Mouse (Mus musculus) CH12.LX (cell line): ENCODE data around the gene Rtn2. TPM values are rescaled to one million over a fixed set of nuclear protein-coding genes. Genes with fewer than 3 reads are reported as not detected.

Experiments used
- DNase-seq: peaks from one replicate; pipeline ENCODE4 v3.0.0-alpha.2; 2013; ENCODE audit errors: extremely low read depth
- H3K27ac ChIP-seq: 2 replicates; pipeline ENCODE4 v1.5.1; 2012; ENCODE audit warnings: low read depth, mild to moderate bottlenecking, control low read depth, moderate library complexity; ENCODE audit not compliant: insufficient read depth
- H3K27me3 ChIP-seq: replicated peaks from 2 replicates; pipeline ENCODE3; 2012; ENCODE audit warnings: inconsistent platforms
- H3K36me3 ChIP-seq, 2 experiments: replicated peaks in 1 of 2; 2 replicates each; pipeline versions ENCODE3 to v1.6.1; 2012; ENCODE audit warnings: inconsistent platforms in 1 of 2, low read length in 1 of 2, mild to moderate bottlenecking in 1 of 2, mixed read lengths in 1 of 2, moderate library complexity in 1 of 2; ENCODE audit not compliant: control insufficient read depth in 1 of 2, insufficient read depth in 1 of 2
- H3K4me1 ChIP-seq, 2 experiments: 2 replicates each; pipeline ENCODE4 v1.6.1; 2012; ENCODE audit warnings: inconsistent platforms in 1 of 2, moderate library complexity in 1 of 2; ENCODE audit not compliant: insufficient read depth in 2 of 2, control insufficient read depth in 1 of 2
- H3K4me2 ChIP-seq: 2 replicates; pipeline ENCODE4 v1.6.1; 2012; ENCODE audit warnings: low read depth, mild to moderate bottlenecking, control low read depth; ENCODE audit not compliant: poor library complexity, insufficient read depth, severe bottlenecking
- H3K4me3 ChIP-seq, 3 experiments: fragments of 150-350 bp in 1 of 3; sonication (generic) in 1 of 3; replicated peaks in 1 of 3; 2 replicates each; pipeline versions ENCODE3 to v1.5.1; 2011 to 2012; ENCODE audit warnings: low read depth in 2 of 3, low read length in 2 of 3, mild to moderate bottlenecking in 2 of 3, moderate library complexity in 2 of 3, control low read depth in 1 of 3, improper control_type of control experiment in 1 of 3, inconsistent platforms in 1 of 3, mixed read lengths in 1 of 3; ENCODE audit not compliant: poor library complexity in 1 of 3
- H3K79me2 ChIP-seq: replicated peaks from 2 replicates; pipeline ENCODE4 v1.6.1; 2012; ENCODE audit warnings: mild to moderate bottlenecking, moderate library complexity; ENCODE audit not compliant: control insufficient read depth, poor library complexity, insufficient read depth, severe bottlenecking; ENCODE audit errors: extremely low read depth
- H3K9ac ChIP-seq: 2 replicates; pipeline ENCODE4 v1.6.1; 2012; ENCODE audit warnings: low read depth, mild to moderate bottlenecking, control low read depth, moderate library complexity; ENCODE audit not compliant: insufficient read depth
- H3K9me3 ChIP-seq: replicated peaks from 2 replicates; pipeline ENCODE3; 2012; ENCODE audit warnings: low read length, inconsistent platforms, mixed read lengths
- E2F4 ChIP-seq: IDR thresholded peaks from 2 replicates; pipeline ENCODE4 v1.6.1; 2011; ENCODE audit warnings: low read depth, low read length, improper control_type of control experiment; ENCODE audit not compliant: insufficient replicate concordance
- EP300 ChIP-seq: IDR thresholded peaks from 2 replicates; pipeline ENCODE4 v1.6.1; 2011; ENCODE audit warnings: low read length, improper control_type of control experiment
- ETS1 ChIP-seq: conservative IDR thresholded peaks from 2 replicates; pipeline ENCODE4 v1.6.1; 2012; ENCODE audit warnings: low read depth, mild to moderate bottlenecking, inconsistent platforms, low read length, improper control_type of control experiment, moderate library complexity
- GABPA ChIP-seq: IDR thresholded peaks from 2 replicates; pipeline ENCODE4 v1.6.1; 2012; ENCODE audit warnings: low read depth, low read length, improper control_type of control experiment, inconsistent platforms; ENCODE audit not compliant: insufficient replicate concordance
- HCFC1 ChIP-seq: IDR thresholded peaks from 2 replicates; pipeline ENCODE4 v1.6.1; 2012; ENCODE audit warnings: low read depth, mild to moderate bottlenecking, inconsistent platforms, low read length, improper control_type of control experiment
- MEF2A ChIP-seq: IDR thresholded peaks from 2 replicates; pipeline ENCODE4 v1.6.1; 2014; ENCODE audit warnings: low read depth, mild to moderate bottlenecking, inconsistent platforms, low read length, improper control_type of control experiment, borderline replicate concordance
- NELFE ChIP-seq: IDR thresholded peaks from 2 replicates; pipeline ENCODE4 v1.6.1; 2011; ENCODE audit warnings: low read depth, low read length, improper control_type of control experiment
- POLR2AphosphoS2 ChIP-seq: IDR thresholded peaks from 2 replicates; pipeline ENCODE4 v1.6.1; 2011; ENCODE audit warnings: low read depth, low read length, improper control_type of control experiment
- SIN3A ChIP-seq: IDR thresholded peaks from 2 replicates; pipeline ENCODE4 v1.6.1; 2012; ENCODE audit warnings: low read length, improper control_type of control experiment, inconsistent platforms
- USF1 ChIP-seq: IDR thresholded peaks from 2 replicates; pipeline ENCODE4 v1.6.1; 2014; ENCODE audit warnings: low read depth, mild to moderate bottlenecking, inconsistent platforms, low read length, improper control_type of control experiment
- ZC3H11A ChIP-seq: IDR thresholded peaks from 2 replicates; pipeline ENCODE4 v1.6.1; 2012; ENCODE audit warnings: low read depth, mild to moderate bottlenecking, inconsistent platforms, low read length, improper control_type of control experiment
- ZMIZ1 ChIP-seq: IDR thresholded peaks from 2 replicates; pipeline ENCODE4 v1.6.1; 2012; ENCODE audit warnings: low read depth, mild to moderate bottlenecking, inconsistent platforms, low read length, improper control_type of control experiment
- dilution Hi-C: fragments of 300-500 bp; cut with MboI; formaldehyde crosslinking; loops from 2 replicates; pipeline ENCODE4 v1.14.3; 2020; ENCODE audit warnings: low sequenced_read_pairs; ENCODE audit not compliant: extremely low pct_unique_long_range_greater_than_20kb, extremely low pct_ligation_motif_present
- in situ Hi-C: fragments of 300-500 bp; cut with MboI; formaldehyde crosslinking; loops from 3 replicates; pipeline ENCODE4 v1.14.3; 2019; ENCODE audit warnings: low sequenced_read_pairs, low pct_ligation_motif_present, low pct_unique_long_range_greater_than_20kb, mixed read lengths
- polyA plus RNA-seq: library from polyadenylated mRNA; unstranded; fragments of >175 nt; gene quantifications from 2 replicates; pipeline ENCODE4 v1.2.1, GENCODE M21; 2012; ENCODE audit warnings: low read depth; ENCODE audit not compliant: insufficient read length
- total RNA-seq, 2 experiments: library from RNA; depleted of rRNA; stranded (reverse); fragments of 300-350 nt in 1 of 2; fragments of >200 nt in 1 of 2; gene quantifications; 2 replicates each; pipeline ENCODE4 v1.2.3; 2012 to 2014

Gene Rtn2
- total and polyA plus RNA-seq, 3 experiments: 0.56 to 0.76 (median 0.72) TPM

DNA sequence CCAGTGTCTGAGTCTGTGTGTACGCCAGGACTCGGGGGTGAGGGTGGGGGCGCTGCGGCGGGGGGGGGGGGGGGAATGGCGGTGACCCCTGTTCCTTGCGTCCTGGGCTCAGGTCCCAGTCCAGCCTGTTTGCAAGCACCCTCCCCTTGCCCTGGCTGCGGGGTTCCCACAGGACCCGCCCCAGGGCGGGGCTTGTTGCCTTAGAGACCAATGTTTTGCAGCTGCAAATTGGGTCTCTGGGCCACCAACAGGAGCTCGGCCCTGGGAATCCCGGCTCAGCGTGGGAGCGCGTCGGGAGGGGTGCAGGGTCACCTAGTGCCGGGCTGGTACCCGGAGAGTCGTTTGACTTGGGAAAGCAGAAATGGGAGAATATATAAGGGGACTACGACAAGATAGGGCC is 43.9 kb downstream of the Rtn2 start:
- dilution Hi-C loops (no loop called here), in situ Hi-C loops (no loop called here)
- no peaks in the 10 kb centered on the region for H3K79me2 ChIP-seq
- H3K27ac ChIP-seq: no peak overlapping the region
- no peak overlapping the region for H3K4me3 ChIP-seq
- no peaks in the 10 kb centered on the region for H3K36me3 ChIP-seq
- H3K9me3 ChIP-seq: peaks cover 22% of the 10 kb centered on the region
- H3K9ac ChIP-seq: no peak overlapping the region
- peaks cover 73% of the 10 kb centered on the region for H3K27me3 ChIP-seq
- DNase-seq: peak; percentile 77
- peaks cover 15 to 43% of the 10 kb centered on the region in 2 experiments for H3K4me1 ChIP-seq
- H3K4me2 ChIP-seq: peak overlapping the region; percentile 67
- no peak for TF ChIP-seq USF1

DNA sequence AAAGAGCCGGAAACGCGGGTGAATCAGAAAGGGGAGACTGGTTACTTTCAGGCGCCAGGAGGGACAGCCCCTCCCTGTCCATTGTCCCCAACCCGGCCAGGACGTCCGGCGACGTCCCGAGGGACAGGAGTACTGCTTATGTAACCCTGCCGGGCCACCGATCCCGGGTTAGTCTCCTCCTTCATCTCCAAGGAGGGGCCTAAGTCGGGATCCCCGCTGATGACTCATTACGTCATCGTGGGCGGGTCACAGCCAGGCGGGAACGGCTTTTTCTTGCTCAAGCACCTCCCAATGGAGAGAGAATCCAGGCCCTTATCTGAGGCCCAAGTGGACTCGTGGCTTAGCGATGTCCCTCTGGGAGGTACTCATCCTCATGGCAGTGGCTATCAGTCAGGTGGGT is 44.7 kb downstream of the Rtn2 start:
- dilution Hi-C loops: no loop called here
- no peak for DNase-seq
- peak overlapping the region; percentile 67; the same call in 1 of the 2 replicates for H3K4me2 ChIP-seq
- H3K9ac ChIP-seq: no peak overlapping the region
- H3K9me3 ChIP-seq: peaks cover 18% of the 10 kb centered on the region
- peaks cover 72% of the 10 kb centered on the region for H3K27me3 ChIP-seq
- peaks cover 15 to 42% of the 10 kb centered on the region in 2 experiments for H3K4me1 ChIP-seq
- in situ Hi-C loops: no loop called here
- no peak overlapping the region for H3K27ac ChIP-seq
- H3K79me2 ChIP-seq: no peaks in the 10 kb centered on the region
- H3K36me3 ChIP-seq: no peaks in the 10 kb centered on the region
- TF ChIP-seq EP300 (no peak), GABPA (no peak), ETS1 (peak; percentile 67), E2F4 (no peak), HCFC1 (no peak), POLR2AphosphoS2 (no peak), MEF2A (peak; percentile 52; the same call in 1 of the 2 replicates), ZC3H11A (no peak)
- no peak overlapping the region for H3K4me3 ChIP-seq

DNA sequence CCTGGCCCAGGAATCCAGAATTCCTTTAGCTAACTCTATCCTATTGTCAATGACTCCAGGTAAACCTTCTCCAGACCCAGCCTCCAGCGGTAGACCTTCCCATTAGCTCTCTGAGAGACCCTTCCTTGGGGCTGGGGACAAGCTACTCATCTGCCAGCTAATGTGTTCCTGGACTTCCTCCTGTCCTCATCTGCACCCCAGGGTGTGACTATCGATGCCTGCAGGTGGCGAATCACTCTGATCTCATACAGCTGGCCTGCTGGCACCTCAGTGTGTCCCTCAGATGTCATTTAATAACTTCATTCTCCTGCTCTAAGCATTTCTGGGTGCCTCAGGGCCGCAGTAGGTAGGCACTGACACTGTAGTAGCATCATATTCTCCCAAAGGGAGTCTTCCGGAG is 45.4 kb downstream of the Rtn2 start:
- Histone ChIP-seq H3K9me3 (peaks cover 18% of the 10 kb centered on the region), H3K9ac (no peak overlapping the region), H3K79me2 (no peaks in the 10 kb centered on the region), H3K27ac (no peak overlapping the region), H3K4me3 (no peak overlapping the region), H3K4me1 (peaks cover 15 to 43% of the 10 kb centered on the region in 2 experiments), H3K27me3 (peaks cover 69% of the 10 kb centered on the region), H3K4me2 (no peak overlapping the region), H3K36me3 (no peaks in the 10 kb centered on the region)
- no peak for TF ChIP-seq NELFE
- TF ChIP-seq GABPA: no peak
- no peak for TF ChIP-seq ZMIZ1
- no peak for TF ChIP-seq SIN3A
- in situ Hi-C loops (no loop called here), dilution Hi-C loops (no loop called here)
- DNase-seq: no peak
